Mouse (Mus musculus) forebrain, embryonic 11.5 days (tissue): ENCODE results near the gene Zfp991. TPM values are rescaled to one million over a fixed set of nuclear protein-coding genes. Genes with fewer than 3 reads are reported as not detected.
"Not testable (repeated sequence)": the region's sequence is repeated elsewhere in the genome, so short reads cannot be mapped to it uniquely, and the experiment has no call there.

ENCODE experiments used
- ATAC-seq: fragments of 200-750 bp; cut with Nextera tagmentation; replicated peaks from 2 replicates; pipeline ENCODE4 v1.8.0; 2017; ENCODE audit warnings: moderate TSS enrichment; ENCODE audit not compliant: low FRiP score
- DNase-seq: peaks from one replicate; pipeline ENCODE4 v3.0.0-alpha.2; 2017; ENCODE audit warnings: low spot score
- H3K27ac ChIP-seq: fragments of 300-500 bp; sonication (generic); 2 replicates; pipeline ENCODE4 v1.5.1; 2014; ENCODE audit warnings: low read depth, low read length
- H3K27me3 ChIP-seq: fragments of 300-500 bp; sonication (generic); 2 replicates; pipeline ENCODE4 v1.6.1; 2014; ENCODE audit warnings: mild to moderate bottlenecking, low read length, mixed read lengths; ENCODE audit not compliant: control insufficient read depth, insufficient read depth
- H3K36me3 ChIP-seq: fragments of 300-500 bp; sonication (generic); 2 replicates; pipeline ENCODE4 v1.6.1; 2014; ENCODE audit warnings: mild to moderate bottlenecking, low read length, moderate library complexity, mixed read lengths; ENCODE audit not compliant: control insufficient read depth, insufficient read depth
- H3K4me1 ChIP-seq: fragments of 300-500 bp; sonication (generic); replicated peaks from 2 replicates; pipeline ENCODE4 v1.6.1; 2014; ENCODE audit warnings: low read length, mixed read lengths; ENCODE audit not compliant: control insufficient read depth, insufficient read depth
- H3K4me2 ChIP-seq: fragments of 300-500 bp; sonication (generic); 2 replicates; pipeline ENCODE4 v1.6.1; 2014; ENCODE audit warnings: low read depth, mild to moderate bottlenecking, low read length, moderate library complexity, mixed read lengths; ENCODE audit not compliant: severe bottlenecking
- H3K4me3 ChIP-seq: fragments of 300-500 bp; sonication (generic); 2 replicates; pipeline ENCODE4 v1.5.1; 2014; ENCODE audit warnings: low read depth, low read length
- H3K9ac ChIP-seq: fragments of 300-500 bp; sonication (generic); 2 replicates; pipeline ENCODE4 v1.6.1; 2014; ENCODE audit warnings: low read length
- H3K9me3 ChIP-seq: fragments of 300-500 bp; sonication (generic); 2 replicates; pipeline ENCODE4 v1.6.1; 2016; ENCODE audit warnings: low read length, mixed read lengths; ENCODE audit not compliant: control insufficient read depth
- WGBS: fragments of 180-500 bp; shearing (Covaris S2); extraction: QIAGEN DNeasy Blood & Tissue Kit; methylation state at CpG from one replicate; pipeline ENCODE4 v1.1.7; 2014; 5-methylcytosine and 5-hydroxymethylcytosine counted together
- polyA plus RNA-seq: library from polyadenylated mRNA; unstranded; fragments of >200 nt; fragmentation: Nextera tagmentation; extraction: Ambion mirVana; gene quantifications from 2 replicates; pipeline ENCODE4 v1.2.1, GENCODE M21; 2014

The Zfp991 gene
- polyA plus RNA-seq, 1 experiment from 2014 or later: 7.6 TPM

DNA sequence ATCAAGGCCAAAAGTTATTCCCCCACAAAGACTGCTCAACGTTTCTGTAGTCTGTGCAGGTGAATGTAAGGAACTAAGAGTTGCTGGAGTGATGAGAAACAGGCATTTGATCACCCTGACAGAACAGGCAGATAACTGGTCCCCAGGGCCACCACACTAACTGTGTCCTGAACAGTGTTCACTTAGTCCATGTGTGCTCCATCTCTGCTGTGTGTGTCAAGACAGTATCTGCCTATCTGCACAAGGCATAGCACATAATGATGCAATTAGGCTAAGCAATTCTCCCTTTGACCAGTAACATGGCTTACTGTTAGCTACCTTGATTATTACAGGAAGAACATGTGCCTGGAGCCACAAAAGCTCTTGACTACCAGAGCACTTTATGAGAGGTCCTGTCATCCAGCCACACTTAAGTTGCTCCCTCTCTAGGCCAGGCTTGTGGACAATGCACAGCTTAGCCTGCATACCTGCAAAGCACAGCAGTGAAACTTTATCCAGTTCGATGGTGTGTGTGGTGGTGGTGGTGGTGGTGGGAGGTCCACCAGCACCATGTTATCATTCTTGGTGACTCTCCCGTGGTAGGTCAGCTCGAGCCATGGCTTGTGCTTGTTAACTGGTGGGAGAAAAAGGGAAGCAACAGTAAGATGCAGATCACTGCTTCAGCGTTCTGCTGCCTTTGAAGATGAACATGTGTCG, 67.4 kb downstream of the Zfp991 start:
- not testable (repeated sequence) for H3K4me2 ChIP-seq, H3K4me3 ChIP-seq, H3K9me3 ChIP-seq, H3K9ac ChIP-seq, DNase-seq, H3K27ac ChIP-seq, H3K4me1 ChIP-seq, H3K27me3 ChIP-seq, H3K36me3 ChIP-seq
- WGBS: 72% methylated on average over 6 of the region's 6 CpGs
- 0 out of 2 replicates have a peak, but pooled peaks have one; percentile 34 for ATAC-seq

DNA sequence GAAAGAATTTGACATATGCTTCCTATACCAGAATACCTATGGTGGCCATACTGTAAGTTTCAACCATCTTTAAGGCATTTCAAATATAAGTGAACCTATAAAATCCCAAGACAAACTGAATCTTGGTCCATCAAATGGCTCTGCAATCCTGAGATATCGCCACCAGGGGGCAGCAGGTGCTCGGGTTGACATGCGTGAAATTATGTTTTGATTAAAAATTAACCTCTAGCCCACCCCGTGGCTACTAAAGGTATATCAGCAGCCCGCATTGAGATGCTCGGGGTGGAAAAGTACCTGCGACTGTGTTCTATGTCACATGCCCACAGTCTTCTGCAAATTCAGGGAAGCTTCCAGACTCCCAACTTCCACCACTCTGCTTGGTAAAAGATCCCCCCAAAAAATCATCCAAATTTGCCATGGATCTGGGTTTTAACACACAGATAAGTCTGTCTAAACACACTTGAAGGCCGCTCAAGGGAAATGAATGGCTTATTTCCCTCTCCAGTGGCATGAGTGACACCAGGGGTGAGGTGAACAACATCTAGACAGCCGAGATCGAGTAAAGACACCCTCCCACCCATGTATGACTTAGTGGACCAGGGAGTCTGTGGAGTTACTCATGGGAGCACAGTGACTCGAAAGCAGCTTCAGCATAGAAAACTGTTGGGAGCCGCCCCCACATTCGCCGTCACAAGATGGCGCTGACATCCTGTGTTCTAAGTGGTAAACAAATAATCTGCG, 70.3 kb downstream of the Zfp991 start:
- H3K27me3 ChIP-seq, H3K4me3 ChIP-seq, H3K9ac ChIP-seq, H3K4me1 ChIP-seq, H3K36me3 ChIP-seq, H3K4me2 ChIP-seq, DNase-seq, H3K27ac ChIP-seq, H3K9me3 ChIP-seq: not testable (repeated sequence)
- 85% methylated on average over 9 of the region's 16 CpGs for WGBS
- 0 out of 2 replicates have a peak, but pooled peaks have one; percentile 42 for ATAC-seq

DNA sequence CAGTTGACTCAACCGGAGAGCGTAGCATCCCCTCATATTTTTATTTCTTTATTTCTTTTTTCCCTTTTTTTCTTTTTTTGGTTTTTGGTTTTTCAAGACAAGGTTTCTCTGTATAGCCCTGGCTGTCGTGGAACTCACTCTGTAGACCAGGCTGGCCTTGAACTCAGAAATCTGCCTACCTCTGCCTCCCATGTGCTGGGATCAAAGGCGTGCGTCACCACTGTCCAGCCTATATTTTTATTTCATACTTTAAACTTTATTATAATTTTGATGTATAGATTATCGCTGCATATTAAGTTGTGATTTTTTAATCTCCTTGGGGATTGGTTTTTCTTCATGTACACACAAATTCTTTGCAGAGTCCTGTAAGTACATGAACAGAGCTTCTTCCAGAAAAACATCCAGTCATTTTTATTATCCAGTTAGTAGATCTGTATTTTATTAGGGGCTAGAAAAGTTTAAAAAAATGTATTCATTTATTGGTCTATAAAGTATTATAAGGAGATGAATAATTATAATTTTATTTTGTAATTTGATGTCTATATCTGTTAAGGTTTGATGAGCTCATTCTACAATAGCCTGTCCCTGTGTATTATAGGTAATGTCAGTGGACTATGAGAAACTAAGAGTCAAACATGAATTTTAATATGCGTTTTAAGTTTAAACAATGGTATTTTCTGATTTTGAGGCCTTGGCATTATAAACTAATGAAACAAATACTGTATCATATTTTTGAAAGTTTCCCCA, 80.5 kb downstream of the Zfp991 start:
- ATAC-seq: 0 out of 2 replicates have a peak, but pooled peaks have one; percentile 46
- not testable (repeated sequence) for H3K4me3 ChIP-seq, H3K9ac ChIP-seq, H3K27me3 ChIP-seq, H3K36me3 ChIP-seq, H3K4me1 ChIP-seq, H3K9me3 ChIP-seq, H3K4me2 ChIP-seq, DNase-seq, H3K27ac ChIP-seq
- WGBS: 77% methylated on average over 3 of the region's 7 CpGs

DNA sequence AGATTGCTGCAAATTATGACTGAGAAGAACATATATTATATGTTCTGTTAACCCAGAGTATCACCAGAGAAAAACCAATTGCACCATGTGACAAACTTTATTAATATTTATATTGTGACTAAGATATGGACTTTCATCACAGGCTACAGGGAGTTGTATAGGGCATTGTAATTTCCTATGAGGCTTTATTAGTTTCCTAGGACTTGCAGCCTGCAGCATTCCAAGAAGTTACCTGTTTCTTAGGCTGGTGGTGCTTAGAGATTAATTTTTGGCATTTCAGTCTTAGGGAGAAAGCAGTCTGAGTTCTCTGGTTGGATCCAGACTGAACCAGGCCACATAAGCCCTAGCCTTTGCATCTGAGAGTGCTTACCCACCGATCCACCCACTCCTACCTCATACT, 82.4 kb downstream of the Zfp991 start:
- not testable (repeated sequence) for H3K4me1 ChIP-seq, H3K27ac ChIP-seq, H3K9me3 ChIP-seq, H3K27me3 ChIP-seq, H3K36me3 ChIP-seq, H3K9ac ChIP-seq, H3K4me3 ChIP-seq, ATAC-seq, H3K4me2 ChIP-seq, DNase-seq
- WGBS: no CpG with 5 or more reads among the region's 1 CpGs

DNA sequence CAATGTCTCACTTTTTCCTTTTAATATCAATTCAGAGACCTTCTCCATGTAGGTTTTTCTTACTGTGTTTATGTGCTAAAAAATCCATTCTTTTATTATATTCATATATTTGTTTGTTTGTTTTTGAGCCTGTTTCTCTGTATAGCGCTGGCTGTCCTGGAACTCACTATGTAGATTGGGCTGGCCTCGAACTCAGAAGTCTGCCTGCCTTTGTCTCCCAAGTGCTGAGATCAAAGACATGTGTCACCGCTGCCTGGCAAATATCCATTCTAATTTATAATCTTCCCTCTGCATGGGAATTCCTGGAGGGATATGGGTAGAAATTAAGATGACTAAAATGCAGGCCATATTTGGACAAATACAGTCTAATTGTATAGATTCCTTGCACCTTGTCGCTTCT, 85.8 kb downstream of the Zfp991 start:
- peak; percentile 46; the same call in 1 of the 2 replicates for ATAC-seq
- not testable (repeated sequence) for DNase-seq, H3K4me2 ChIP-seq, H3K4me3 ChIP-seq, H3K4me1 ChIP-seq, H3K9me3 ChIP-seq, H3K27ac ChIP-seq, H3K36me3 ChIP-seq, H3K9ac ChIP-seq, H3K27me3 ChIP-seq
- WGBS: 82% methylated on average over 2 of the region's 4 CpGs

DNA sequence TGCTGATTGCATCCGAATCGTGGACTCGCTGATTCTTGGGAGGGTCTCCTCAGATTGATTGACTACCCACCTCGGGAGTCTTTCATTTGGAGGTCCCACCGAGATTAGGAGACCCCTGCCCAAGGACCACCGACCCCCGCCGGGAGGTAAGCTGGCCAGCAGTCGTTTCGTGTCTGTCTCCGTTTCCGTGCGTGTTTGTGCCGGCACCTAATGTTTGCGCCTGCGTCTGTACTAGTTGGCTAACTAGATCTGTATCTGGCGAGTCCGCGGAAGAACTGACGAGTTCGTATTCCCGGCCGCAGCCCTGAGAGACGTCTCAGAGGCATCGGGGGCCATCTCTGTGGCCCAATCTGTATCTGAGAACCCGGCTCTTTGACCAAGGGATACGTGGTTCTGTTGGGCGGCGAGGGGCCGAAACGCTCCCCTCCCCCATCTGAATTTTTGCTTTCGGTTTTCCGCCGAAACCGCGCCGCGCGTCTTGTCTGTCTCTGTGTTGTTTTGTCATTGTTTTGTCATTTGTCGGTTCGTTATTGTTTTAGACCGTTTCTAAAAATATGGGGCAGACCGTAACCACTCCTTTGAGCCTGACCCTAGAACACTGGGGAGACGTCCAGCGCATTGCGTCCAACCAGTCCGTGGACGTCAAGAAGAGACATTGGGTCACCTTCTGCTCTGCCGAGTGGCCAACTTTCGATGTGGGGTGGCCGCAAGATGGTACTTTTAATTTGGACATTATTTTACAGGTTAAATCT, 87.7 kb downstream of the Zfp991 start:
- 71% methylated on average over 48 of the region's 51 CpGs for WGBS
- 0 out of 2 replicates have a peak overlapping the region, but pooled peaks have one; percentile 18 for H3K4me2 ChIP-seq
- peak; percentile 55 for DNase-seq

DNA sequence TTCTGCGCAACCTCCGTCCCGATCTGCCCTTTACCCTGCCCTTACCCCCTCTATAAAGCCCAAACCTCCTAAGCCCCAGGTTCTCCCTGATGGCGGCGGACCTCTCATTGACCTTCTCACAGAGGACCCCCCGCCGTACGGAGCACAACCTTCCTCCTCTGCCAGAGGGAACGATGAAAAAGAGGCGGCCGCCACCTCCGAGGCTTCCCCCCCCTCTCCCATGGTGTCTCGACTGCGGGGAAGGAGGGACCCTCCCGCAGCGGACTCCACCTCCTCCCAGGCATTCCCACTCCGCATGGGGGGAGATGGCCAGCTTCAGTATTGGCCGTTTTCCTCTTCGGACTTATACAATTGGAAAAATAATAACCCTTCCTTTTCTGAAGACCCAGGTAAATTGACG, 88.4 kb downstream of the Zfp991 start:
- not testable (repeated sequence) for ATAC-seq, H3K4me1 ChIP-seq, H3K4me3 ChIP-seq, H3K9ac ChIP-seq, DNase-seq, H3K27ac ChIP-seq, H3K4me2 ChIP-seq, H3K27me3 ChIP-seq, H3K36me3 ChIP-seq
- 84% methylated on average over 17 of the region's 20 CpGs for WGBS
- H3K9me3 ChIP-seq: peaks cover 13% of the 10 kb centered on the region

More for the DNA sequence above, 87.7 kb downstream of the Zfp991 start:
- not testable (repeated sequence) for H3K9ac ChIP-seq, ATAC-seq, H3K27me3 ChIP-seq, H3K27ac ChIP-seq, H3K9me3 ChIP-seq, H3K4me1 ChIP-seq, H3K36me3 ChIP-seq
- H3K4me3 ChIP-seq: peak overlapping the region; percentile 26

DNA sequence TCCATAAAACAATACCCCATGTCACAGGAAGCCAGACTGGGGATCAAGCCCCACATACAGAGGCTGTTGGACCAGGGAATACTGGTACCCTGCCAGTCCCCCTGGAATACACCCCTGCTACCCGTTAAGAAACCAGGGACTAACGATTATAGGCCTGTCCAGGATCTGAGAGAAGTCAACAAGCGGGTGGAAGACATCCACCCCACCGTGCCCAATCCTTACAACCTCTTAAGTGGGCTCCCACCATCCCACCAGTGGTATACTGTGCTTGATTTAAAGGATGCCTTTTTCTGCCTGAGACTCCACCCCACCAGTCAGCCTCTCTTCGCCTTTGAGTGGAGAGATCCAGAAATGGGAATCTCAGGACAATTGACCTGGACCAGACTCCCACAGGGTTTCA, 90.2 kb downstream of the Zfp991 start:
- H3K4me2 ChIP-seq, H3K4me3 ChIP-seq, DNase-seq, H3K4me1 ChIP-seq, ATAC-seq, H3K27me3 ChIP-seq, H3K36me3 ChIP-seq, H3K9ac ChIP-seq, H3K27ac ChIP-seq: not testable (repeated sequence)
- WGBS: 83% methylated on average over 4 of the region's 5 CpGs
- peaks cover 15% of the 10 kb centered on the region for H3K9me3 ChIP-seq
